22 mouse cellular contexts compared by ENCODE assay signal in the genomic region with DNA sequence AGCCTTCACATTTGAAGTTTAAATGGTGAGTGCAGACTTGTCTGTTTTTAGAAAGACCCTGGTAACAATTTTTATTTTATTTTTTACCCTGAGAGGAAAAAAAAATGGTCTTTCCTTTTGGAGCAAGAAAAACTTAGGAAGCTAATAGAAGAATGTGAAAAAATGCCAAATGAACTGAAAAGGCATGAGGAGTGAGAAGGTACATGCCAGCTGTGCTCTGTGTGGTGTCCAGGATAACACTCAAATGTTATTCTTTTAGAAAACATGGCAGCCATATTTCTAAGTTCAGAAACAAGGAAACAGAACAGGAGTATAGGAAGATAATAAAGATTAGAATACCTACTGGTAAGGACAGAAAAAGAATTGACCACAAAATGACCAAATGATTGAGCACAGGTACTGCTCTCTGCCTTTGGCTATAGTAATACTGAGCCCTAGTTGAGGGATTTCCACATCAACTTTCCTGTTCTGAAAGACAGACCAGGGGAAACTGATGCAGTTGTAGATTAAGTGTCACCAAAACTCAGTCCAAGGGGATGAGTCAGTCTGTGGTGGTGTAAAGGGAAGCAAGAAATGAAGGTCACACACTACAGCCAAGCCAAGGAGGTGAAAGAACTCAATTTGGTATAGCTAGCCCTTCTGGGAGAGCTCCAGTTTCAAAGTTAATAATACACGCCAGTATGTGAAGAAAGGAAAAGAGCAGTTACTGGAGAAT.
DNase-seq lines count a peak whose midpoint lies in the region; ATAC-seq and TF ChIP-seq lines count a peak whose summit lies in the region.
"Had no signal": no experiment of that assay in that cellular context is flagged by ENCODE, and none has a peak within 500 bp of the region (broad histone marks: within the 10 kb centered on the region; RNA-seq: fewer than 3 reads in every experiment).

No protein-coding gene starts in this region.

- H3K27ac ChIP-seq in lung, embryonic 16.5 days (ENCODE audit: low read length) = no peak overlapping the region
- no peak overlapping the region for H3K27ac ChIP-seq in forebrain, postnatal 0 days (ENCODE audit: low read depth, low read length)
- H3K27ac ChIP-seq: heart, adult 2 months; heart, embryonic 10.5 days; heart, embryonic 13.5 days; hindbrain, embryonic 14.5 days; hindbrain, postnatal 0 days had no signal

- no peak overlapping the region for H3K9ac ChIP-seq in lung, embryonic 16.5 days (ENCODE audit: low read length)
- no peak overlapping the region for H3K9ac ChIP-seq in forebrain, postnatal 0 days
- H3K9ac ChIP-seq: heart, embryonic 13.5 days; hindbrain, embryonic 14.5 days had no signal

- DNase-seq in lung, postnatal 25 days (ENCODE audit: low spot score) = no peak
- DNase-seq in 416B (ENCODE audit: low read depth) = peak; percentile 97
- peak; percentile 17 for DNase-seq in fibroblast of lung, adult 2 months (ENCODE audit: low read depth)
- DNase-seq in forebrain, postnatal 0 days = no peak
- DNase-seq in urinary bladder, adult 2 months (ENCODE audit: low spot score) = no peak
- DNase-seq: adrenal gland, adult 2 months; adrenal gland, postnatal 25 days; cerebellum, adult 18-20 months; cerebellum, adult 9-10 months; cerebellum, postnatal 14 days; gastrocnemius, postnatal 25 days; heart, adult 2 months; heart, postnatal 14 days; heart, postnatal 4 days had no signal

- H3K9me3 ChIP-seq in lung, embryonic 16.5 days (ENCODE audit: control insufficient read depth, low read length) = no peaks in the 10 kb centered on the region
- no peaks in the 10 kb centered on the region for H3K9me3 ChIP-seq in forebrain, postnatal 0 days (ENCODE audit: low read length)
- H3K9me3 ChIP-seq: heart, embryonic 10.5 days; heart, embryonic 13.5 days had no signal

- H3K4me3 ChIP-seq in lung, embryonic 16.5 days (ENCODE audit: low read length) = no peak overlapping the region
- no peak overlapping the region for H3K4me3 ChIP-seq in forebrain, postnatal 0 days (ENCODE audit: low read depth, low read length)
- H3K4me3 ChIP-seq: heart, adult 2 months; heart, embryonic 10.5 days; heart, embryonic 13.5 days had no signal

- WGBS in lung, embryonic 16.5 days = 79% methylated on average over 1 of the region's 1 CpGs
- 98% methylated on average over 1 of the region's 1 CpGs for WGBS in forebrain, postnatal 0 days

- no peaks in the 10 kb centered on the region for H3K27me3 ChIP-seq in lung, embryonic 16.5 days (ENCODE audit: control insufficient read depth, insufficient read depth, low read depth, low read length)
- no peaks in the 10 kb centered on the region for H3K27me3 ChIP-seq in forebrain, postnatal 0 days (ENCODE audit: insufficient read depth, low read length)
- H3K27me3 ChIP-seq: heart, embryonic 13.5 days had no signal

- peak; percentile 56; the same call in 1 of the 2 replicates for ATAC-seq in lung, embryonic 16.5 days (ENCODE audit: low read depth)
- ATAC-seq in forebrain, postnatal 0 days = no peak
- ATAC-seq: CD4-positive, CD25-positive, alpha-beta regulatory T cell, adult 4 months; forebrain, embryonic 14.5 days; hindbrain, postnatal 0 days; inflammation-experienced regulatory T-cells, adult 6 months had no signal

- no peak overlapping the region for H3K4me2 ChIP-seq in lung, embryonic 16.5 days (ENCODE audit: low read depth, low read length)
- no peak overlapping the region for H3K4me2 ChIP-seq in forebrain, postnatal 0 days (ENCODE audit: low read depth)
- H3K4me2 ChIP-seq: heart, embryonic 13.5 days; hindbrain, embryonic 14.5 days had no signal

- no peaks in the 10 kb centered on the region for H3K4me1 ChIP-seq in lung, embryonic 16.5 days (replicated peaks; ENCODE audit: control insufficient read depth, insufficient read depth, low read length)
- no peaks in the 10 kb centered on the region for H3K4me1 ChIP-seq in forebrain, postnatal 0 days (ENCODE audit: insufficient read depth)
- H3K4me1 ChIP-seq: heart, embryonic 10.5 days; heart, embryonic 13.5 days had no signal

- no peak for TF ChIP-seq CTCF in forebrain, postnatal 0 days (IDR thresholded peaks at IDR 0.05; ENCODE audit: low read depth)

- no peaks in the 10 kb centered on the region for H3K36me3 ChIP-seq in lung, embryonic 16.5 days (ENCODE audit: control insufficient read depth, insufficient read depth, low read length)
- no peaks in the 10 kb centered on the region for H3K36me3 ChIP-seq in forebrain, postnatal 0 days (ENCODE audit: insufficient read depth)
- H3K36me3 ChIP-seq: heart, embryonic 10.5 days; heart, embryonic 13.5 days had no signal

Comparison
In these comparisons a context has a peak if more than half of its experiments do, and no peak if none do; other contexts are left out.
1. DNase-seq: peak in 416B (single experiment) and fibroblast of lung, adult 2 months (single experiment); none in lung, postnatal 25 days (single experiment), forebrain, postnatal 0 days (single experiment) and urinary bladder, adult 2 months (single experiment).